17 mouse cellular contexts compared by ENCODE assay signal in genomic region chr2:28799575-28799974, GRCm38 (mm10).
"Had no signal": no experiment of that assay in that cellular context is flagged by ENCODE, and none has a peak within 500 bp of the region (broad histone marks: within the 10 kb centered on the region; RNA-seq: fewer than 3 reads in every experiment).

No protein-coding gene starts in this region.

- ATAC-seq: lung, postnatal 0 days; midbrain, embryonic 16.5 days had no signal

- H3K36me3 ChIP-seq: liver, embryonic 13.5 days; midbrain, embryonic 10.5 days; midbrain, embryonic 13.5 days; neural tube, embryonic 13.5 days had no signal

- DNase-seq: kidney, adult 18-20 months; kidney, adult 9 months; kidney, postnatal 14 days; kidney, postnatal 4 days; left cerebral cortex, postnatal 4 days; liver, embryonic 13.5 days; lung, adult 2 months; retina, postnatal 1 day; right cerebral cortex, postnatal 25 days; thymus, adult 18-20 months had no signal

- H3K9me3 ChIP-seq: liver, embryonic 13.5 days; megakaryocyte, embryonic 14.5 days; midbrain, embryonic 10.5 days; midbrain, embryonic 13.5 days; neural tube, embryonic 13.5 days had no signal

- H3K27ac ChIP-seq: liver, embryonic 13.5 days; midbrain, embryonic 10.5 days had no signal

- H3K4me2 ChIP-seq: liver, embryonic 13.5 days; midbrain, embryonic 13.5 days; neural tube, embryonic 13.5 days had no signal

- H3K27me3 ChIP-seq: liver, embryonic 13.5 days had no signal

- H3K4me3 ChIP-seq: liver, embryonic 13.5 days; midbrain, embryonic 10.5 days; midbrain, embryonic 13.5 days; myocyte; neural tube, embryonic 13.5 days had no signal

- H3K9ac ChIP-seq: liver, embryonic 13.5 days; midbrain, embryonic 13.5 days; neural tube, embryonic 13.5 days had no signal
